ENCODE assay signal across 13 mouse cellular contexts in genomic region chr1:89703294-89703693, GRCm38 (mm10).
DNase-seq lines count a peak whose midpoint lies in the region; ATAC-seq and TF ChIP-seq lines count a peak whose summit lies in the region.
"Had no signal": no experiment of that assay in that cellular context is flagged by ENCODE, and none has a peak within 500 bp of the region (broad histone marks: within the 10 kb centered on the region; RNA-seq: fewer than 3 reads in every experiment).

No protein-coding gene starts in this region.

- no peak overlapping the region for H3K4me2 ChIP-seq in hindbrain, embryonic 11.5 days (replicated peaks; ENCODE audit: low read depth, low read length)
- no peak overlapping the region for H3K4me2 ChIP-seq in hindbrain, postnatal 0 days (ENCODE audit: low read depth, low read length)
- no peak overlapping the region; the same call in 1 of the 2 replicates for H3K4me2 ChIP-seq in hindbrain, embryonic 12.5 days (replicated peaks)
- no peak overlapping the region for H3K4me2 ChIP-seq in intestine, postnatal 0 days (replicated peaks; ENCODE audit: low read depth)

- no peak overlapping the region for H3K9ac ChIP-seq in hindbrain, embryonic 11.5 days (ENCODE audit: low read depth, low read length)
- H3K9ac ChIP-seq in hindbrain, postnatal 0 days (replicated peaks; ENCODE audit: low read length), result no peak overlapping the region
- H3K9ac ChIP-seq in hindbrain, embryonic 12.5 days, result no peak overlapping the region
- H3K9ac ChIP-seq in intestine, postnatal 0 days (ENCODE audit: low read depth, low read length), result no peak overlapping the region

- peaks cover 10% of the 10 kb centered on the region for H3K4me1 ChIP-seq in hindbrain, embryonic 11.5 days (replicated peaks; ENCODE audit: control insufficient read depth, insufficient read depth, low read length)
- H3K4me1 ChIP-seq in hindbrain, postnatal 0 days (ENCODE audit: insufficient read depth, low read length), result 0 out of 2 replicates have a peak, but pooled peaks cover 4% of the 10 kb centered on the region
- H3K4me1 ChIP-seq in hindbrain, embryonic 12.5 days, result peaks cover 73% of the 10 kb centered on the region
- no peaks in the 10 kb centered on the region for H3K4me1 ChIP-seq in intestine, postnatal 0 days (replicated peaks; ENCODE audit: control insufficient read depth, insufficient read depth, low read length)

- no peak overlapping the region for H3K27ac ChIP-seq in hindbrain, embryonic 11.5 days (ENCODE audit: low read depth, low read length)
- H3K27ac ChIP-seq in hindbrain, postnatal 0 days, result no peak overlapping the region
- H3K27ac ChIP-seq in hindbrain, embryonic 12.5 days, result peak overlapping the region; percentile 58; the same call in 1 of the 2 replicates
- H3K27ac ChIP-seq in intestine, postnatal 0 days (ENCODE audit: low read depth, low read length), result no peak overlapping the region

- ATAC-seq in hindbrain, embryonic 11.5 days (ENCODE audit: low FRiP score), result peak; percentile 64
- ATAC-seq in hindbrain, postnatal 0 days, result no peak
- peak; percentile 42 for ATAC-seq in hindbrain, embryonic 12.5 days (ENCODE audit: low FRiP score)
- ATAC-seq in intestine, postnatal 0 days, result no peak
- ATAC-seq: CD4-positive, CD25-positive, alpha-beta regulatory T cell, adult 4 months; Patski had no signal

- no peaks in the 10 kb centered on the region for H3K36me3 ChIP-seq in hindbrain, embryonic 11.5 days (ENCODE audit: control insufficient read depth, insufficient read depth, low read length)
- H3K36me3 ChIP-seq in hindbrain, postnatal 0 days (ENCODE audit: insufficient read depth, low read length), result peaks cover 11% of the 10 kb centered on the region
- H3K36me3 ChIP-seq in hindbrain, embryonic 12.5 days, result peaks cover 14% of the 10 kb centered on the region; the same call in 1 of the 2 replicates
- peaks cover 13% of the 10 kb centered on the region; the same call in 1 of the 2 replicates for H3K36me3 ChIP-seq in intestine, postnatal 0 days (ENCODE audit: control insufficient read depth, insufficient read depth)

- DNase-seq in hindbrain, embryonic 11.5 days (ENCODE audit: low spot score), result peak; percentile 51
- no peak for DNase-seq in hindbrain, postnatal 0 days (ENCODE audit: low spot score)
- DNase-seq in MN1 (ENCODE audit: low spot score), result peak; percentile 28
- peak; percentile 83 for DNase-seq in embryo, embryonic 10 days (ENCODE audit: low spot score)
- DNase-seq in gastrocnemius, postnatal 36 days, result no peak
- no peak for DNase-seq in left cerebral cortex, postnatal 10 days (ENCODE audit: extremely low spot score in 1 of 2, low spot score in 2 of 2)
- DNase-seq: cerebellum, adult 9-10 months; left cerebral cortex, postnatal 4 days; thymus, postnatal 14 days had no signal

- H3K4me3 ChIP-seq in hindbrain, embryonic 11.5 days (ENCODE audit: low read depth, low read length), result no peak overlapping the region
- H3K4me3 ChIP-seq in hindbrain, postnatal 0 days (ENCODE audit: low read length), result no peak overlapping the region
- H3K4me3 ChIP-seq in hindbrain, embryonic 12.5 days, result no peak overlapping the region
- H3K4me3 ChIP-seq in intestine, postnatal 0 days (ENCODE audit: low read depth, low read length), result no peak overlapping the region

- H3K27me3 ChIP-seq in hindbrain, embryonic 11.5 days (ENCODE audit: control insufficient read depth, insufficient read depth, low read length), result 0 out of 2 replicates have a peak, but pooled peaks cover 2% of the 10 kb centered on the region
- H3K27me3 ChIP-seq in hindbrain, postnatal 0 days (ENCODE audit: insufficient read depth, low read length), result no peaks in the 10 kb centered on the region
- peaks cover 40% of the 10 kb centered on the region for H3K27me3 ChIP-seq in hindbrain, embryonic 12.5 days
- no peaks in the 10 kb centered on the region for H3K27me3 ChIP-seq in intestine, postnatal 0 days (replicated peaks; ENCODE audit: control insufficient read depth, insufficient read depth, low read length)
- H3K27me3 ChIP-seq: Patski had no signal

- H3K9me3 ChIP-seq in hindbrain, embryonic 11.5 days (ENCODE audit: control insufficient read depth, low read length), result no peaks in the 10 kb centered on the region
- no peaks in the 10 kb centered on the region for H3K9me3 ChIP-seq in hindbrain, postnatal 0 days (ENCODE audit: low read length)
- H3K9me3 ChIP-seq in hindbrain, embryonic 12.5 days (replicated peaks), result no peaks in the 10 kb centered on the region
- no peaks in the 10 kb centered on the region for H3K9me3 ChIP-seq in intestine, postnatal 0 days (ENCODE audit: control insufficient read depth)

- intact Hi-C loops in gastrocnemius, postnatal 36 days (cut with DNase I), result no loop called here
- intact Hi-C loops in left cerebral cortex, postnatal 10 days (cut with DNase I), result no loop called here

- no peak for TF ChIP-seq CTCF in hindbrain, postnatal 0 days (IDR thresholded peaks at IDR 0.05; ENCODE audit: low read depth)
- TF ChIP-seq CTCF in intestine, postnatal 0 days (IDR thresholded peaks at IDR 0.05; ENCODE audit: low read depth), result no peak

- 9% methylated on average over 13 of the region's 13 CpGs for WGBS in hindbrain, embryonic 11.5 days
- 26% methylated on average over 13 of the region's 13 CpGs for WGBS in hindbrain, postnatal 0 days
- 9% methylated on average over 13 of the region's 13 CpGs for WGBS in hindbrain, embryonic 12.5 days
- 32% methylated on average over 13 of the region's 13 CpGs for WGBS in intestine, postnatal 0 days

Comparison
In these comparisons a context has a peak if more than half of its experiments do, and no peak if none do; other contexts are left out.
1. ATAC-seq: peak in hindbrain, embryonic 11.5 days (single experiment) and hindbrain, embryonic 12.5 days (single experiment); none in hindbrain, postnatal 0 days (single experiment) and intestine, postnatal 0 days (single experiment).
2. DNase-seq: peak in hindbrain, embryonic 11.5 days (single experiment), MN1 (single experiment) and embryo, embryonic 10 days (single experiment); none in hindbrain, postnatal 0 days (single experiment), gastrocnemius, postnatal 36 days (0 of 2) and left cerebral cortex, postnatal 10 days (0 of 2).